Mouse (Mus musculus) intestine, embryonic 16.5 days (tissue): ENCODE measurements around the gene Dok4. TPM values are rescaled to one million over a fixed set of nuclear protein-coding genes. Genes with fewer than 3 reads are reported as not detected.

Experiments used
- ATAC-seq: fragments of 200-750 bp; cut with Nextera tagmentation; 2 replicates; pipeline ENCODE4 v1.8.0; 2017; ENCODE audit warnings: moderate TSS enrichment, moderate library complexity
- H3K27ac ChIP-seq: fragments of 300-500 bp; sonication (generic); 2 replicates; pipeline ENCODE4 v1.5.1; 2014; ENCODE audit warnings: mild to moderate bottlenecking, low read length
- H3K27me3 ChIP-seq: fragments of 300-500 bp; sonication (generic); replicated peaks from 2 replicates; pipeline ENCODE4 v1.6.1; 2014; ENCODE audit warnings: low read length, control low read depth, mixed read lengths; ENCODE audit not compliant: control insufficient read depth, insufficient read depth
- H3K36me3 ChIP-seq: fragments of 300-500 bp; sonication (generic); 2 replicates; pipeline ENCODE4 v1.6.1; 2014; ENCODE audit warnings: low read length, control low read depth; ENCODE audit not compliant: control insufficient read depth, insufficient read depth
- H3K4me1 ChIP-seq: fragments of 300-500 bp; sonication (generic); 2 replicates; pipeline ENCODE4 v1.6.1; 2014; ENCODE audit warnings: low read length, control low read depth, mixed read lengths; ENCODE audit not compliant: control insufficient read depth, insufficient read depth
- H3K4me2 ChIP-seq: fragments of 300-500 bp; sonication (generic); 2 replicates; pipeline ENCODE4 v1.6.1; 2014; ENCODE audit warnings: low read depth, low read length, control low read depth
- H3K4me3 ChIP-seq: fragments of 300-500 bp; sonication (generic); 2 replicates; pipeline ENCODE4 v1.5.1; 2014; ENCODE audit warnings: mild to moderate bottlenecking, low read length
- H3K9ac ChIP-seq: fragments of 300-500 bp; sonication (generic); 2 replicates; pipeline ENCODE4 v1.6.1; 2014; ENCODE audit warnings: low read depth, low read length
- H3K9me3 ChIP-seq: fragments of 300-500 bp; sonication (generic); 2 replicates; pipeline ENCODE4 v1.6.1; 2016; ENCODE audit warnings: low read length, control low read depth; ENCODE audit not compliant: control insufficient read depth
- WGBS: fragments of 180-500 bp; shearing (Covaris S2); extraction: QIAGEN DNeasy Blood & Tissue Kit; methylation state at CpG from one replicate; pipeline ENCODE4 v1.1.7; 2014; 5-methylcytosine and 5-hydroxymethylcytosine counted together
- polyA plus RNA-seq: library from polyadenylated mRNA; unstranded; fragments of >200 nt; fragmentation: Nextera tagmentation; extraction: Ambion mirVana; gene quantifications from 2 replicates; pipeline ENCODE4 v1.2.1, GENCODE M21; 2015

Gene Dok4
- polyA plus RNA-seq, 1 experiment from 2014 or later: 49.6 TPM

- Histone ChIP-seq H3K9ac (no peak overlapping the region), H3K4me3 (no peak overlapping the region), H3K4me2 (no peak overlapping the region), H3K27ac (0 out of 2 replicates have a peak overlapping the region, but pooled peaks have one; percentile 25), H3K27me3 (no peaks in the 10 kb centered on the region), H3K4me1 (peaks cover 44% of the 10 kb centered on the region), H3K9me3 (no peaks in the 10 kb centered on the region), H3K36me3 (no peaks in the 10 kb centered on the region; the same call in 1 of the 2 replicates)
- ATAC-seq: no peak
- 39% methylated on average over 3 of the region's 3 CpGs for WGBS
Observed at GRCm38 (mm10) chr8:94914701-94915101, 38.6 kb upstream of the Dok4 start.

- 67% methylated on average over 6 of the region's 6 CpGs for WGBS
- H3K27me3 ChIP-seq: no peaks in the 10 kb centered on the region
- peaks cover 44% of the 10 kb centered on the region for H3K4me1 ChIP-seq
- H3K27ac ChIP-seq: no peak overlapping the region
- peaks cover 3% of the 10 kb centered on the region; the same call in 1 of the 2 replicates for H3K36me3 ChIP-seq
- ATAC-seq: no peak
- no peak overlapping the region for H3K4me3 ChIP-seq
- H3K9ac ChIP-seq: 0 out of 2 replicates have a peak overlapping the region, but pooled peaks have one; percentile 48
- no peaks in the 10 kb centered on the region for H3K9me3 ChIP-seq
- H3K4me2 ChIP-seq: no peak overlapping the region
Observed at GRCm38 (mm10) chr8:94914256-94914655, 38.1 kb upstream of the Dok4 start.

- H3K27me3 ChIP-seq: no peaks in the 10 kb centered on the region
- H3K27ac ChIP-seq: no peak overlapping the region
- H3K4me2 ChIP-seq: peak overlapping the region; percentile 67
- ATAC-seq: peak; percentile 47
- H3K36me3 ChIP-seq: peaks cover 3% of the 10 kb centered on the region; the same call in 1 of the 2 replicates
- H3K4me1 ChIP-seq: peaks cover 44% of the 10 kb centered on the region
- H3K9ac ChIP-seq: peak overlapping the region; percentile 48
- WGBS: 20% methylated on average over 77 of the region's 77 CpGs
- peak overlapping the region; percentile 40 for H3K4me3 ChIP-seq
- no peaks in the 10 kb centered on the region for H3K9me3 ChIP-seq
Observed at GRCm38 (mm10) chr8:94913061-94913660, 37.0 kb upstream of the Dok4 start.

- Histone ChIP-seq H3K4me2 (no peak overlapping the region), H3K27ac (no peak overlapping the region), H3K4me1 (peaks cover 31% of the 10 kb centered on the region), H3K4me3 (no peak overlapping the region), H3K36me3 (peaks cover 10% of the 10 kb centered on the region; the same call in 1 of the 2 replicates), H3K9ac (no peak overlapping the region), H3K9me3 (no peaks in the 10 kb centered on the region), H3K27me3 (no peaks in the 10 kb centered on the region)
- WGBS: 6% methylated on average over 4 of the region's 4 CpGs
- peak; percentile 54; the same call in 1 of the 2 replicates for ATAC-seq
Observed at GRCm38 (mm10) chr8:94908847-94909246, 32.7 kb upstream of the Dok4 start.

DNA sequence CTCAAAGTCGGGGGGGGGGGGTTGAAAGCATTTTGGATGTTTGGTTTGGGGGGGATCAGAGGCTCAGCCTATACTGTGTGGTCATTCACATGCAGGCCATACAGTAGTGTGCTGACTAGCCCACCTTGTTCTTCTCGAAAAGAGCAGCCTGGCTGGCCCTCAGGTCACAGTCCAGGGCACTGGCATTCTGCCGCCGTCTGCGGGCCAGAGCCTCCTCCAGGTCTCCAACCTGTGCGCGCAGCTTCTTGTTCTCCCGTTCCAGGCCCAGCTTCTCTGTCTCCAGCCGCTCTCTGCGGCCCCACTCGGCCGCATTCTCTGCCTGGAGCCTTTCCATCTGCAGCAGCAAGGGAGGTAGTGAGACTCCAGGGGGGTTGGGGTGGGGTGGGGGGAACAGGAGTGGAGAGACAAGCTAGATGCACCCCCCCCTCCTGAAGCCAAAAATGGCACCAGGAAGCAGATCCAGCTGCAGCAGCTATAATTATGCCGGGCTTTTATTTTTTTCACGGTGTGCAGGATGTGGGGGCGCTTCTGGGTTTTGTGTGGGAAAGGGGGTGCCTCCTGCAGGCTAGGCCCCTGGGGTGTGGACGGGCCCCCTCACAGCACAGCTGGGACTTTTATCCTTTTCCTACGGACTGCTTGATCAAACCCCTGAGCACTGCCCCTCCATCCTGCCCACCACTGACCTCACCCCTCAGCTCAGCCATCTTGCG, 31.6 kb upstream of the Dok4 start:
- 84% methylated on average over 18 of the region's 18 CpGs for WGBS
- Histone ChIP-seq H3K4me3 (no peak overlapping the region), H3K4me2 (no peak overlapping the region), H3K36me3 (peaks cover 10% of the 10 kb centered on the region; the same call in 1 of the 2 replicates), H3K9ac (no peak overlapping the region), H3K27ac (no peak overlapping the region), H3K9me3 (no peaks in the 10 kb centered on the region), H3K4me1 (peaks cover 22% of the 10 kb centered on the region), H3K27me3 (no peaks in the 10 kb centered on the region)
- no peak for ATAC-seq

DNA sequence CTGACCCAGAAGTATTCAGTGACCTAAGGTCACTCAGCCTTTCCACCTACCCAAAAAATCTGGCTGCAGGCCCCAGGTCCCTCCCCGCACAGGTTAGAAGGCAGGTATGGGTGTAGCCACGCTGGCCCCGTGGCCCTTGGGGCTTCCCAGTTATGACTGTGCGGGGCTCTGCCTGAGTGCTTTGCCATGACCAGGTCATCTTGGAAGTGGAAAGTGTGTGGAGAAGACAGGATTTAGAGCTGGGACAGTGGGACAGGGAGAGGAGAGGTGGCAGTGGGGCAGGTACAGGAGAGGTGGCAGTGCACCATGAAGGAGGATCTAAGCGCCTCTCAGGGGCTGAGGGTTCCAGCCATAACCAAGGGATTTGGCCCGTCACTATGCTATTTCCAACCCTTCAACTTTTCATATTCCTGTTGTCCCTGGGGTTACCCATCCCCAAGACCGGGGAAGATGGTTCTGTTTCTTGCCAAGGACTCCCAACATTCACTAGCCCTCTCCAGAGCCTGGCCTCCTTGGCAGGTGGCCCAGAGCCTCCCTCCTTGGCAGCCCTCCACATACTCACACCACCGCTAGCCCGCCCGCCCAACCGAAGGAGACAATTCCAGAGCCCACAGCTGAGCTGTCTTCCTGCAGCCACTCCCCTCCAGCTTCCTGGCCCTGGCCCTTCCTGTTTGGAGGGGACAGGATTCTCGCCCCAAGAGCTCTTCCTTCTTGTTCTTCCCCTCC, 28.5 kb upstream of the Dok4 start:
- ATAC-seq: 0 out of 2 replicates have a peak, but pooled peaks have one; percentile 10
- no peak overlapping the region for H3K4me3 ChIP-seq
- no peak overlapping the region for H3K4me2 ChIP-seq
- peaks cover 44% of the 10 kb centered on the region for H3K4me1 ChIP-seq
- peak overlapping the region; percentile 8; the same call in 1 of the 2 replicates for H3K9ac ChIP-seq
- H3K27me3 ChIP-seq: no peaks in the 10 kb centered on the region
- no peaks in the 10 kb centered on the region for H3K9me3 ChIP-seq
- peaks cover 10% of the 10 kb centered on the region; the same call in 1 of the 2 replicates for H3K36me3 ChIP-seq
- WGBS: 62% methylated on average over 12 of the region's 12 CpGs
- peak overlapping the region; percentile 57 for H3K27ac ChIP-seq

DNA sequence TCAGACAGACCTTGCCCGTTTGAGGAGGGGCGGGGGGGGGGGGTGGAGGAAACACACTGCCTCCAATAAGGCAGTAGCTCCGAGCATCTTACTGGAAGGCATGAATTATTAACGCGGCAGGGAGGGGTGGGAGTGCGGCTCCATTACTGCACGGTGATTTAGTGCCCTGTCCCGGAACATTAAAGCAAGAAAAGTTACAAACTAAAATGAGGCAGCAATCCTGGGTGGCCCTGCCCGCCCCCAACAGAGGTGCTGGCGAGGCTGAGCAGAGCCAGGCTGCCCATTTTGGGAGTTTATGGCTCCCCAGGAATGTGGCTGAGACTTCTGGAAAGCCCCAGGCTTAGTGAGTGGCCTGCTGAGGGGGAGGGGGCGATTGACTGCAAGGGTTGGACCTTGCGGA, 27.6 kb upstream of the Dok4 start:
- no peak overlapping the region for H3K4me3 ChIP-seq
- no peak overlapping the region for H3K27ac ChIP-seq
- 42% methylated on average over 12 of the region's 12 CpGs for WGBS
- ATAC-seq: no peak
- no peaks in the 10 kb centered on the region for H3K9me3 ChIP-seq
- no peak overlapping the region for H3K9ac ChIP-seq
- no peaks in the 10 kb centered on the region for H3K27me3 ChIP-seq
- H3K4me2 ChIP-seq: no peak overlapping the region
- H3K36me3 ChIP-seq: peaks cover 6% of the 10 kb centered on the region; the same call in 1 of the 2 replicates
- peaks cover 52% of the 10 kb centered on the region for H3K4me1 ChIP-seq

- Histone ChIP-seq H3K27me3 (no peaks in the 10 kb centered on the region), H3K4me1 (peaks cover 52% of the 10 kb centered on the region), H3K4me3 (peak overlapping the region; percentile 15; the same call in 1 of the 2 replicates), H3K9me3 (no peaks in the 10 kb centered on the region), H3K36me3 (peaks cover 4% of the 10 kb centered on the region; the same call in 1 of the 2 replicates), H3K27ac (peak overlapping the region; percentile 80), H3K9ac (peak overlapping the region; percentile 55), H3K4me2 (peak overlapping the region; percentile 41)
- 15% methylated on average over 5 of the region's 5 CpGs for WGBS
- ATAC-seq: peak; percentile 24
Observed at GRCm38 (mm10) chr8:94901031-94901430, 24.9 kb upstream of the Dok4 start.

GRCm38 (mm10) chr8:94900617-94901016, 24.5 kb upstream of the Dok4 start:
- H3K4me3 ChIP-seq: peak overlapping the region; percentile 15; the same call in 1 of the 2 replicates
- no peaks in the 10 kb centered on the region for H3K9me3 ChIP-seq
- no peak for ATAC-seq
- peak overlapping the region; percentile 55 for H3K9ac ChIP-seq
- 20% methylated on average over 6 of the region's 6 CpGs for WGBS
- H3K27ac ChIP-seq: peak overlapping the region; percentile 80
- H3K4me1 ChIP-seq: peaks cover 49% of the 10 kb centered on the region
- no peaks in the 10 kb centered on the region for H3K27me3 ChIP-seq
- H3K36me3 ChIP-seq: no peaks in the 10 kb centered on the region; the same call in 1 of the 2 replicates
- peak overlapping the region; percentile 41 for H3K4me2 ChIP-seq
